Mouse (Mus musculus): ENCODE results near the gene Lrrfip1.

DNA sequence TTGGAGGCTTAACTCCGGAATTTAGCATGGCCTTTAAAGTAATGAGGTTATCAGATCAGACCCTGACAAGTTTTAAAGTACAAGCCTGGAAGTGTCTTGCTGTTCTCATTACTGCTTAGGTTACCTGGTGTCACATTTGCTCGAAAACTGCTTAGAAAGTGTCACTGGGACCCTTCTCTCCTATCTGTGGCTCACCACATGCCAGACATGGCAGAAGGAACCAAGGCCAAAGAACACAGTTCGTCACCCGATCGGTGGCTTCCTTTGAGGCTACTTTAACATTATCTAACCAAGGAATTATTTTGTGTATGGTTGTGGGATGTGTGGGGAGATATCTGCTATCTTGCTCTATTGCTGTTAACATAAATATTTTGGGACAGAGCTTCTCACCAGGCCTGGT lies 95.5 kb downstream of the Lrrfip1 start:
- no peak for TF ChIP-seq POLR2A (IDR thresholded peaks at IDR 0.05; ENCODE audit: borderline replicate concordance, extremely low read depth, low read depth, low read length)
- TF ChIP-seq CTCF (IDR thresholded peaks at IDR 0.05; ENCODE audit: insufficient read depth, low read length) = no peak

Measured in lung, adult 2 months (tissue).